Mouse (Mus musculus): ENCODE results near the gene Sumo1. TPM values are rescaled to one million over a fixed set of nuclear protein-coding genes. Genes with fewer than 3 reads are reported as not detected.

Gene Sumo1
- polyA plus RNA-seq, 2 experiments, result 42.5 to 153 TPM

DNA sequence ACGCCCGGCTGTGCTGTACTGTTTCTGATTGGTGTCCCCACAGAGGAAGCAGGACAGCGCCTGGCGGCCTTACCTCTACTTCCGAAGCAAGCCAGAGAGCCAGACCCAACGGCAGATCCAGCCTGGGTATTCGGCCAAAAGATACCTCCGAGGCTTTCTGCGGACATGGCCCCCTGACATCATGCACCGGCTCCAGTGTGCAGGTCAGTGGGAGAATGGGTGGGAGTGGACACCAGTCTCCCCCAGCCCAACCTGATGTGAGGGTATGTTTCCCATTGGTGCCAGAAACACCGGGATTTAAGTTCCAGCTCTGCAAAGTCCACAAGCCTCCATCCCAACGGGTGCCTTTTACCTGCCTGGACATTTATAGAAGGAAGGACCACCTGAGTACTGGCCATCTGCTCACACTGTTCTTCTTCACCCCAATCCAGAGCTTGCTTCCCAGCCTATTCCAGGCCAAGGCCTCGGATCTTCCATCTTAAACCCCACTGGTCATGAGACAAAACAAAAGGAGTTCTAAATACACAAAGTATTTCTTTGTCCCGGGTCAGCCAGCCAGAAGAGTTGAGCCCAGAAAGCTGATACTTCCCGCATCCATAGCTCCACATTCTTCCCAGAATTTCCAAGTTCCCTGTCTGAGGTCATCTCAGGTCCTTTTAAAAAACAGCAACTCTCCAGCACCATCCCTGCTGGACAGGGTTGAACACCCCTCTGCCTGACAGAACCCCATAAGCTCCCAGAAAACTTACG lies 129.2 kb downstream of the Sumo1 start:
- DNase-seq (ENCODE audit: low read depth in 3 of 3, low spot score in 3 of 3) (no peak), ATAC-seq (ENCODE audit: insufficient read depth) (no peak)
- no peak for TF ChIP-seq EP300 (IDR thresholded peaks at IDR 0.05; ENCODE audit: low read depth)
- TF ChIP-seq CTCF (IDR thresholded peaks at IDR 0.05; ENCODE audit: low read depth), result no peak
- no peak overlapping the region for H3K9ac ChIP-seq (replicated peaks)
- H3K27me3 ChIP-seq (ENCODE audit: control insufficient read depth, insufficient read depth, low read length), result no peaks in the 10 kb centered on the region
- H3K4me3 ChIP-seq (ENCODE audit: insufficient read depth in 1 of 2, low read depth in 2 of 2, low read length in 2 of 2), result no peak overlapping the region
- no peaks in the 10 kb centered on the region for H3K36me3 ChIP-seq (replicated peaks; ENCODE audit: control insufficient read depth, insufficient read depth, low read depth)
- no peaks in the 10 kb centered on the region for H3K9me3 ChIP-seq (ENCODE audit: control insufficient read depth, low read length)
- H3K4me2 ChIP-seq (ENCODE audit: low read depth), result no peak overlapping the region
- H3K27ac ChIP-seq, result no peak overlapping the region
- 79% methylated on average over 16 of the region's 16 CpGs for WGBS (ENCODE audit: insufficient replicate concordance)
- no peaks in the 10 kb centered on the region for H3K4me1 ChIP-seq (replicated peaks; ENCODE audit: control insufficient read depth in 2 of 2, insufficient read depth in 2 of 2, low read length in 1 of 2)

- no peak for ATAC-seq (ENCODE audit: insufficient read depth)
- Histone ChIP-seq H3K4me2 (ENCODE audit: low read depth) (no peak overlapping the region), H3K4me1 (replicated peaks; ENCODE audit: control insufficient read depth in 2 of 2, insufficient read depth in 2 of 2, low read length in 1 of 2) (no peaks in the 10 kb centered on the region), H3K4me3 (ENCODE audit: insufficient read depth in 1 of 2, low read depth in 2 of 2, low read length in 2 of 2) (no peak overlapping the region), H3K9ac (replicated peaks) (no peak overlapping the region), H3K27me3 (ENCODE audit: control insufficient read depth, insufficient read depth, low read length) (no peaks in the 10 kb centered on the region), H3K27ac (no peak overlapping the region), H3K9me3 (ENCODE audit: control insufficient read depth, low read length) (no peaks in the 10 kb centered on the region), H3K36me3 (replicated peaks; ENCODE audit: control insufficient read depth, insufficient read depth, low read depth) (no peaks in the 10 kb centered on the region)
- no peak for DNase-seq (ENCODE audit: low read depth in 3 of 3, low spot score in 3 of 3)
- WGBS (ENCODE audit: insufficient replicate concordance), result 82% methylated on average over 19 of the region's 19 CpGs
- no peak for TF ChIP-seq EP300 (IDR thresholded peaks at IDR 0.05; ENCODE audit: low read depth)
- TF ChIP-seq CTCF (IDR thresholded peaks at IDR 0.05; ENCODE audit: low read depth), result no peak
Measured at GRCm38 (mm10) chr1:59540537-59541148, 130.0 kb downstream of the Sumo1 start.

DNA sequence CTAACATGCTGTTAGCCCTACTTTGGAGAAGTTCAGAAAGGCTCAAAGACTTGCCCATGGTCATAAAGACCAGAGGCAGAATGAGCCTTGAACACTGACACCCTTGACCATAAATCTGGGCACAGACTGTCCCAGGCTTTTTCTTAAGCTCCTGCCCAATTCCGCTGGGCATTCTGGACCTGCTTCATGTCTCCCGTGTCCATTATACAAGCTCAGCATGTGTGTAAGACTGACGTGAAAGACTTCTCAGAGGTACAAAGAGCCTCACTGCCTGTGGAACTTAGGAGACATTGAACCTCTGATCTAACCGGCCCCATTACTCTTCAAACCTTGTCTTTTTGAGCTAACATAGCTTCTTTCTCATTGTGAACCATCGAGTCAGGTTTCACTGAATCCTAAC lies 132.3 kb downstream of the Sumo1 start:
- Histone ChIP-seq H3K27ac (no peak overlapping the region), H3K9ac (replicated peaks) (no peak overlapping the region), H3K9me3 (ENCODE audit: control insufficient read depth, low read length) (no peaks in the 10 kb centered on the region), H3K27me3 (ENCODE audit: control insufficient read depth, insufficient read depth, low read length) (no peaks in the 10 kb centered on the region), H3K4me2 (ENCODE audit: low read depth) (no peak overlapping the region), H3K4me3 (ENCODE audit: insufficient read depth in 1 of 2, low read depth in 2 of 2, low read length in 2 of 2) (no peak overlapping the region), H3K36me3 (replicated peaks; ENCODE audit: control insufficient read depth, insufficient read depth, low read depth) (no peaks in the 10 kb centered on the region), H3K4me1 (replicated peaks; ENCODE audit: control insufficient read depth in 2 of 2, insufficient read depth in 2 of 2, low read length in 1 of 2) (no peaks in the 10 kb centered on the region)
- 55% methylated on average over 5 of the region's 5 CpGs for WGBS (ENCODE audit: insufficient replicate concordance)
- DNase-seq (ENCODE audit: low read depth in 3 of 3, low spot score in 3 of 3), result no peak
- no peak for TF ChIP-seq CTCF (IDR thresholded peaks at IDR 0.05; ENCODE audit: low read depth)
- TF ChIP-seq EP300 (IDR thresholded peaks at IDR 0.05; ENCODE audit: low read depth), result no peak
- ATAC-seq (ENCODE audit: insufficient read depth), result no peak

Other genes starting within 250 kb of the Sumo1 start
- 2.4 and 2.6 TPM in 2 replicates for gene Fzd7, start 188.4 kb downstream of the Sumo1 start, polyA plus RNA-seq (2012; rRNA removed)
- 1.3 and 1.5 TPM in 2 replicates for gene Fzd7, start 188.4 kb downstream of the Sumo1 start, polyA plus RNA-seq (2014; fragmentation: Nextera tagmentation; extraction: Ambion mirVana)
- 0.03 and 0.05 TPM in 2 replicates for gene Gm973, start 154.6 kb downstream of the Sumo1 start, polyA plus RNA-seq (2012; rRNA removed)
- gene Gm973, start 154.6 kb downstream of the Sumo1 start, polyA plus RNA-seq (2014; fragmentation: Nextera tagmentation; extraction: Ambion mirVana), result not detected in 2 replicates
- gene Nop58, start 14.1 kb upstream of the Sumo1 start, polyA plus RNA-seq (2012; rRNA removed), result 35.5 and 76.0 TPM in 2 replicates
- gene Nop58, start 14.1 kb upstream of the Sumo1 start, polyA plus RNA-seq (2014; fragmentation: Nextera tagmentation; extraction: Ambion mirVana), result 124 and 132 TPM in 2 replicates
- 0.88 and 1.0 TPM in 2 replicates for gene Bmpr2, start 92.6 kb upstream of the Sumo1 start, polyA plus RNA-seq (2012; rRNA removed)
- gene Bmpr2, start 92.6 kb upstream of the Sumo1 start, polyA plus RNA-seq (2014; fragmentation: Nextera tagmentation; extraction: Ambion mirVana), result 1.0 and 1.1 TPM in 2 replicates
- gene Fam117b, start 242.2 kb upstream of the Sumo1 start, polyA plus RNA-seq (2012; rRNA removed), result 2.0 and 2.8 TPM in 2 replicates
- gene Fam117b, start 242.2 kb upstream of the Sumo1 start, polyA plus RNA-seq (2014; fragmentation: Nextera tagmentation; extraction: Ambion mirVana), result 2.6 and 3.0 TPM in 2 replicates

Measured in liver, embryonic 14.5 days (tissue).